In the genomic region with DNA sequence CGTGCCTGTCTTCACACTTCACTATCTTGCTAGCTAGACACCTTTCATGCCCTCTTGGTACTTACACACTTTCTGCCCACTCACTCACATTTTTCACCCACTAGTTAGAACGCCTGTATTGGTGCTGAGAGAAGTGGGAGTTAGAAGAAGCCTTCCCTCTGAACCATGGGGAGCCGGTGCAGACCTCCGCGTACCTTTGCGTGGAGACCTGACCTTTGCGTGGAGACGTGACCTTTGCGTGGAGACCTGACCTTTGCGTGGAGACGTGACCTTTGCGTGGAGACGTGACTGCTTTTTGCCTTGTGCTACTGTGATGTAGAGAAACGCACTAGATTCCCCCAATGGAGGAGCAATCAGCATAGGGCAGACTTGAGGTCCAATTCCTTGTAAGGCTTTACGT, we compare ENCODE assay signal across 20 mouse cellular contexts. TPM values are rescaled to one million over a fixed set of nuclear protein-coding genes. Genes with fewer than 3 reads are reported as not detected.
"Had no signal": no experiment of that assay in that cellular context is flagged by ENCODE, and none has a peak within 500 bp of the region (broad histone marks: within the 10 kb centered on the region; RNA-seq: fewer than 3 reads in every experiment).

No protein-coding gene starts in this region.

- H3K27me3 ChIP-seq: liver, embryonic 13.5 days; stomach, embryonic 15.5 days had no signal

- H3K4me3 ChIP-seq: left cerebral cortex, adult 2 months; liver, embryonic 13.5 days; stomach, embryonic 15.5 days had no signal

- H3K4me2 ChIP-seq: liver, embryonic 13.5 days; midbrain, embryonic 11.5 days; stomach, embryonic 15.5 days had no signal

- H3K36me3 ChIP-seq: liver, embryonic 13.5 days; stomach, embryonic 15.5 days had no signal

- H3K27ac ChIP-seq: left cerebral cortex, adult 2 months; liver, embryonic 13.5 days; stomach, embryonic 15.5 days had no signal

- H3K9ac ChIP-seq: liver, embryonic 13.5 days; stomach, embryonic 15.5 days had no signal

- DNase-seq: kidney, adult 18-20 months; kidney, adult 9 months; kidney, postnatal 14 days; kidney, postnatal 4 days; layer of hippocampus, adult 9-11 months; layer of hippocampus, postnatal 36 days; liver, embryonic 13.5 days; lung, adult 2 months; lung, postnatal 14 days; lung, postnatal 4 days; midbrain, embryonic 14.5 days; right cerebral cortex, adult 18-20 months; right cerebral cortex, postnatal 25 days; spleen, adult 18-20 months; thymus, adult 2 months; thymus, postnatal 25 days had no signal

- H3K9me3 ChIP-seq: liver, embryonic 13.5 days; stomach, embryonic 15.5 days had no signal

- H3K4me1 ChIP-seq: liver, embryonic 13.5 days; stomach, embryonic 15.5 days had no signal

RNA-seq across cellular contexts. Expression of gene Rapgef4, which starts 39.7 kb away (rescaled TPM):
- total RNA-seq: megakaryocyte-erythroid progenitor cell, adult 5-6 weeks had no signal
